Mouse (Mus musculus): ENCODE results near the gene Nckap5l.

- TF ChIP-seq CTCF (IDR thresholded peaks at IDR 0.05) = no peak
- TF ChIP-seq EP300 (IDR thresholded peaks at IDR 0.05) = no peak
Observed at GRCm38 (mm10) chr15:99375581-99375980, 82.0 kb downstream of the Nckap5l start.
